Mouse (Mus musculus): ENCODE measurements at regions not wholly inside any gene's neighbourhood (a gene's known extent, or its start where the extent isn't known, plus 50 kb on each side); places are given as distances from the start of the nearest gene placed in this dataset.

DNA sequence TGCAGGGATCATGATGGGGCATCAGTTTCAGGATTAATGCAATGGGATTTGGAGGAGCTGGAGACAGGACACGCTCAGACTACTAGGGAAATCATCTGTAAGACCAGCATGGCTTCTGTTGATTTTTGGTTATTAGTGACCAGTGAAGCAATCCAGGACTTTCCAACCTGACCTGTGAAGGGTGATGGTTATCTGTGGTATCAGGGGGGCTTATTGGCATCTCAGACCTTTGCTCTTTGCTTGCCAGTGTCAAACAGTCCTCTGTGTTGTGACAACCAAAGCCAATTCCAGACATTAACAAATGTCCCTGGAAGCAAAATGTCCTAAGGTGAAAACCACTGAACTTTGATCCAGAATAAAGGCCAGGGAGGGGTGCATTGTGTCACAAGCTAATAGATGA is 379.5 kb upstream of the Tmem132c start:
- no peak for TF ChIP-seq CTCF (IDR thresholded peaks at IDR 0.05; ENCODE audit: extremely low read depth, insufficient read length, insufficient replicate concordance, low read depth, low read length)
- TF ChIP-seq POLR2A (IDR thresholded peaks at IDR 0.05; ENCODE audit: low read depth, low read length), result no peak

Measured in small intestine, adult 2 months (tissue).